Mouse (Mus musculus) retina, embryonic 14.5 days (tissue): Measurements from ENCODE around the gene Cttnbp2nl.

Experiments
- DNase-seq: peaks from one replicate; pipeline ENCODE4 v3.0.0-alpha.2; 2015; ENCODE audit warnings: low spot score

Gene Cttnbp2nl

GRCm38 (mm10) chr3:105012696-105013313, 40.1 kb downstream of the Cttnbp2nl start:
- DNase-seq: no peak

DNA sequence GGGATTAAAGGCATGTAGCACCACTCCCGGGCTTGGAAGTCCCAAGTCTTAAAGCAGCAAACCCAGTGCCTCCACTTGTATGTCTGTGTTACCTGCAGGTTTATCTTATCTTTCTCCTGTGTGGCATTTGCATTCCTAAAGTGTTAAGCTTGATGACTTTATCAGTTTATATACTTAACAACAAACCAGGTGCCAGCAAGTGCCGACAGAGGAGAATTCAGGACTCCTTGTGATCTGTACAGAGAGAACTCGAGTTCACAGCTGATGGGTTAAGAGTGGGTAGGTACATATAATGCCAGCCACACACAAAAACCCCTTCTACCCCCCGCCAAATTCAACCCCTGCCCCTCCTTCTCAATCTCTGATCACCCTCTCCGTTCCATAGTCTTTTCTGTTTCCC, 41.1 kb downstream of the Cttnbp2nl start:
- DNase-seq: no peak

DNA sequence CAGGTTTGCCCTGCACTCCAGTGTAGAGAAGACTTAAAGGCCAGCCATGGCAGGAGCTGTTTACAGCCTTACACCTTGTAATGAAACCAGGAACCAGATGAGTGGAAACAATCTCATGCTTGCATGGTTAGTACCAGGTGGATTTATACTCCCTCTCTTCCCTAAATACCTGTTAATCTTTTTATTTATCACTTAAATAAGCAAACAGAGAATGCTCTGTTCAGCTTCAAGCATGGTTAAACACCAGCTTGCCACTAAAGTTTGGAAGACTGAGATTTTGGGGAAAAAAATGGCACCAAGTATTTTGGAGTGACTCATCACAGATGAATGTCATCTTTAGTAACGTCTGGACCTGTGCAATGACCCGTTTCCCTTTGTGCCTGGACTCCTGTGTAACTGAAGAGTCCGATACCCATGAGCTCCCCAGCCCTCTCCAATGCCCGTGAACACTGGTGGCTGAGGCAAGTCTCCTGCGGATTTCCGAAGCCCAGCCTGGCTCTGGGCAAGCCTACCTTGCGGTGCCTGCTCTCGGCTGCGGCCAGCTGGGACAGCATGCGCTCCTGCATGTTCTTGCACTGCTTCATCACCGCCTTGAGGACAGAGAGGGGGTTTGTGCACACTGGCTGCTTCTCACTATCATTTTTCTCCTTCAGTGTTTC, 42.1 kb downstream of the Cttnbp2nl start:
- no peak for DNase-seq

DNA sequence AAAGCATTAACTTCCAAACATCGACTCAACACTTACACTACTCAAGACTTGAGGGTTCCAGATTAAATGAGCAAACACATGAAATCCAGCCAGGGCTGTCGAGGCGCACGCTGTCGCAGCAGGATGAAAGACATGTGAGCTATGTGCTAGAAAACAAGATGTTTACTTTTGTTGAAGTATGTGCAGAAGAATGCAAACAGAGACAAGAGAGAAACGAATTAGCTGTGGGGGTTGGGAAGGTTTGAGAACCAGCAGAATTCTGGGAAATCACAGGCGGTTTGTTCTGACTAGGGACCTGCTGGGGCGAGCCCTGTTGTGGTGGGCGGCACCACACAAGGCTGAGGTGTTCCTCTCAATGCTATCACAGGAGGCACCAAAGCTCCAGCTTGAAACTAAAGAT, 44.9 kb downstream of the Cttnbp2nl start:
- DNase-seq: no peak

DNA sequence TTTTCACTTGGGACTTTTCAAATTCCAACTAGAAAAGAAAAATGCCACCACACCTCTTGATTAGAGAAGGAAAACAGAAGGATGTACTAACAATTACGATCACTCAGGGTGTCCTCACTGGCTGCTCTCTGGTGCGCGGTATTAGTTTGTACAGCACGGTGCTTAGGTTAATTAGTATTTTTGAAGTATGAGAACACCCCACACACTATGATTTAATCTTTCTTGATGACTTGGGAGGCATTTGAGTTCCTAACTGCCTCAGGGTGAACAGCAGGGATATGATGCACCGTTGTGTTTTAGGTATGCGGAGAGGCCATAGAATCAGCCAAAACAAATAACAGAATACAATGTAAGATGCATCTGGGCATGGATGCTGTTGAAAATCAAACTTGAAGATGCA, 46.8 kb downstream of the Cttnbp2nl start:
- DNase-seq: no peak

- no peak for DNase-seq
Measured at GRCm38 (mm10) chr3:105005561-105006065, 47.3 kb downstream of the Cttnbp2nl start.

- no peak for DNase-seq
Measured at GRCm38 (mm10) chr3:105005011-105005410, 47.9 kb downstream of the Cttnbp2nl start.

DNA sequence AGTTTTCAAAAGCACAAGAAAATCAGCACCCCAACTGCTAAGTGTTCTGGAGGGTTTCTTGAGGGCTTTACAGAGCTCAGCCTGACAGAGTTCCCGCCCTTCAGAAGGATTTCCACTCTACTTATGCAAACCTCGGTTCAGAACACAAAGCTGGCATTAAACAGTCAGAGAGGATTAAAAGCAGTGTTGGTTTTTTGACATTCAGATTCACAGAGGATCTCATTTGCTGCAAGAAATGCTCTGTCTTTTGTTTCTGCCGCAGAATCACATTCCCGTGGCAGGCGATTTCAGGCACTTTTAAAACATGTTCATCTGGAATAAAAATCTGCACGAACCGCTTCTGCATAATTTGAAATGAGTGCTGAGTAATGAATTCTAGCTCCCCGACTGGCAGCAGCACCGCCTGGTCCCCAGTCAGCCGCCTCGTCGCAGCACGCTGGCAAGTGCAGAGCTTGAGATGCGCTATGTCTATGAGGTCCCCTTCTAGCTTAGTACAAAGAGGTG, 48.9 kb downstream of the Cttnbp2nl start:
- DNase-seq: no peak

GRCm38 (mm10) chr3:105001374-105001773, 51.6 kb downstream of the Cttnbp2nl start:
- no peak for DNase-seq

- DNase-seq: no peak
Measured at GRCm38 (mm10) chr3:105000561-105000960, 52.4 kb downstream of the Cttnbp2nl start.

- DNase-seq: no peak
Measured at GRCm38 (mm10) chr3:104997563-104997962, 55.4 kb downstream of the Cttnbp2nl start.

- DNase-seq: no peak
Measured at GRCm38 (mm10) chr3:104995707-104996106, 57.2 kb downstream of the Cttnbp2nl start.

- DNase-seq: no peak
Measured at GRCm38 (mm10) chr3:104994415-104994841, 58.5 kb downstream of the Cttnbp2nl start.

DNA sequence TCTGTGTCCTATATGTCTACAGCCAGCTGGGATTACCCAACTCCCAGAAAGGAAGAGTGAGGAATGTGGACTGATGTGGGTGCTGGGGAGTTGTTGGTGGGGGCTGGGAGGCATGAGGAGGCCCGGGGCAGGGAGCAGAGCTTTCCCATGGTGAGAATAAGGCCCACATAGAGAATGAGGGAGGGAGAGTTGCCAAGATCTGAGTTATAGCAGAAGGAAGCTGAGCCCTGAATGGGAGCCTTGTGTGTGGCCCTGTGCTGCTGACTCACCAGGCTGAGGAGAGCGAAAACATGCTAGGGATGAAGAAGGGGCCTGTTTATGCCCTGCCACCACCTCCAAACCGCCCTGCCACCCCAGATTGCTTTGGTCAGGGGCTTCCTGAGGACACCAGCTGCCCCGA, 59.1 kb downstream of the Cttnbp2nl start:
- DNase-seq: no peak

GRCm38 (mm10) chr3:104992709-104993388, 60.1 kb downstream of the Cttnbp2nl start:
- DNase-seq: peak; percentile 94

GRCm38 (mm10) chr3:104991703-104992102, 61.2 kb downstream of the Cttnbp2nl start:
- no peak for DNase-seq

- DNase-seq: no peak
Measured at GRCm38 (mm10) chr3:104987884-104988283, 65.1 kb downstream of the Cttnbp2nl start.

DNA sequence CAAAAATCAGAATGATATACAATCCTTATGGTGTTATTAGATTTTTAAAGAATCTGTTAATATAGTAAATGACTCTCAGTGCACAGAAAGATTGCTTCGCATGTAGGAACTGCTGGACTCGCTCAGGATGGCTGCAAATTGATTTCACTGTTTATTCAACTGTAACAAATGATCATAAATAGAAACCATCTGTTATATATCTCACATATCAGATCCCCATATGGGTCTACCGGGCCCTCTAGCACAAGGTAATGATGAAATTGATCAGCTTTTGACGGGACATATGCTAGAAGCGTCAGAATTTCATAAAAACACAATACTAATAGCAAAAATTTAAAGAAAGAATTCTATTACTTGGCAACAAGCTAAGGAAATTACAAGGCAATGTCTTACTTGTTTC, 73.2 kb downstream of the Cttnbp2nl start:
- no peak for DNase-seq

DNA sequence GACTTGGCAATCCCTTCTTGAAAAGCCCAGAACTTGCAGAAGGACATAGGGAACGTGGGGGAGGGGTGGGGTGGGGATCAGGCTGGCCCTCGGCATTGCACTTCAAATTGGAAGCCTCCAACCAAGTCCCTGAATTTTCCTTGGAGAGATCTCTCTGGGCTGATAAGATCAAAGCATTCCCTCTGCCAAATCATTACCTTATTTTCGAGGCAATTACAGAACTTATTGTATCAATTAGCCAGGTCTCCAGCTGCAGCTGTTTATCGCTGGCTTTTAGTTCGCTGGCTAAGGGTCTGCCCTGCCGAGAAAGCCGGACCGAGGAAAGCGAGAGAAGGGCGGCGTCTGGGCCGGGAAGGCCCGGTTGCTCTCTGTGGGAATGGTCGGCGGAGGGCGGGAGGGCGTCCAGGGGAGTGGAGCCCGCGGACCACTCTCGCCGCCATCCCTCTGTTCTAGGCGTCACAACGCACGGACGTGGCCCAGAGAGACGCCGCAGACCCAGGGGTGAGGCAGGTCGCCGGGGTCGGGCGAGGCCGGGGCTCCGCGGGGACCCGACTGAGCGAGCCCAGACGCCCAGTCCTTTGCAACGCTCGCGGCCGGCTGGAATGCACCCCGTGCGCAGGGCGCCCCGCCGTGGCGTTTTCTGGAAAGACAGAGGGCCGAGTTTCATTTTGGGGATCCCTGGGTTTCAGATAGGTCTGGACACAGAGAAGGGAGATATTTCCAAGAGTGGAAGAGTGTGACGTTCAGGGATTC, 85.2 kb downstream of the Cttnbp2nl start:
- peak; percentile 84 for DNase-seq

DNA sequence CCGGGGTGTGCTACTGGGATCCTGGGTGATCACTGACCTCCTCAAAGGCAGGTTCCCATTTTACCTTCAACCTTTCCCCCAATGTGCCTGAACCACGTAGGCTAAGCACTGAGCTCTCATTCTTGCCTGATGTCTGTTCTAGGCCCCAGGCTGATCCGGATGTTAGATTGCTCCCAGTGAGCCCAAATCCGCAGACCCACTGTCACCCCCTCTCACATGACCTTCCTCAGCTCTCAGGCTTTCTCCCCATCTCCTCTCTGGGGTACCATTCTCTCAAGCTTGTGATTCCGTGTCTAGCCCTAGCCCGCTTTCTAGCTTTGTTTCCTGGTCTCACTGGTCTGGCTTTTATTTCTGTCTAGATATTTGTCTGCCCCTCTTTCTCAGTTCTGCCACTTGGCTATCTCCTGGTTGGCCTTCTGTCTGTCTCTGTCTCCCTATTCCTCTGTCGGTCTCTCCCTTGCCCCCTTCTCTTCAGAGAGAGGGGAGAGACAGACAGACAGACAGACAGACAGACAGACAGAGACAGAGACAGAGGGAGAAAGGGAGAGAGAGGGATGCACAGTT, 86.9 kb downstream of the Cttnbp2nl start:
- no peak for DNase-seq

- no peak for DNase-seq
Measured at GRCm38 (mm10) chr3:104965070-104965855, 87.7 kb downstream of the Cttnbp2nl start.
